Mouse (Mus musculus) neural tube, embryonic 12.5 days (tissue): ENCODE measurements around the gene Arhgap35. TPM values are rescaled to one million over a fixed set of nuclear protein-coding genes. Genes with fewer than 3 reads are reported as not detected.
"Not testable (repeated sequence)": the region's sequence is repeated elsewhere in the genome, so short reads cannot be mapped to it uniquely, and the experiment has no call there.

ENCODE experiments used
- ATAC-seq: fragments of 200-750 bp; cut with Nextera tagmentation; 2 replicates; pipeline ENCODE4 v1.8.0; 2017; ENCODE audit warnings: low read depth, mild to moderate bottlenecking, moderate TSS enrichment, moderate library complexity; ENCODE audit not compliant: low FRiP score
- H3K27ac ChIP-seq: fragments of 300-500 bp; sonication (generic); 2 replicates; pipeline ENCODE4 v1.5.1; 2016
- H3K27me3 ChIP-seq: fragments of 300-500 bp; sonication (generic); replicated peaks from 2 replicates; pipeline ENCODE4 v1.6.1; 2016; ENCODE audit warnings: mild to moderate bottlenecking
- H3K36me3 ChIP-seq: fragments of 300-500 bp; sonication (generic); 2 replicates; pipeline ENCODE4 v1.6.1; 2016; ENCODE audit warnings: mild to moderate bottlenecking
- H3K4me1 ChIP-seq: fragments of 300-500 bp; sonication (generic); 2 replicates; pipeline ENCODE4 v1.6.1; 2016
- H3K4me2 ChIP-seq: fragments of 300-500 bp; sonication (generic); replicated peaks from 2 replicates; pipeline ENCODE4 v1.6.1; 2016; ENCODE audit warnings: mild to moderate bottlenecking
- H3K4me3 ChIP-seq: fragments of 300-500 bp; sonication (generic); 2 replicates; pipeline ENCODE4 v1.5.1; 2016
- H3K9ac ChIP-seq: fragments of 300-500 bp; sonication (generic); 2 replicates; pipeline ENCODE4 v1.6.1; 2016; ENCODE audit warnings: mild to moderate bottlenecking
- H3K9me3 ChIP-seq: fragments of 300-500 bp; sonication (generic); 2 replicates; pipeline ENCODE4 v1.6.1; 2016; ENCODE audit warnings: mild to moderate bottlenecking
- WGBS: fragments of 180-500 bp; shearing (Covaris S2); methylation state at CpG from one replicate; pipeline ENCODE4 v1.1.7; 2016; 5-methylcytosine and 5-hydroxymethylcytosine counted together
- polyA plus RNA-seq: library from polyadenylated mRNA; unstranded; fragments of >200 nt; fragmentation: Nextera tagmentation; extraction: Ambion mirVana; gene quantifications from 2 replicates; pipeline ENCODE4 v1.2.1, GENCODE M21; 2016

The Arhgap35 gene
- 33.5 and 36.8 TPM in 2 replicates for polyA plus RNA-seq

DNA sequence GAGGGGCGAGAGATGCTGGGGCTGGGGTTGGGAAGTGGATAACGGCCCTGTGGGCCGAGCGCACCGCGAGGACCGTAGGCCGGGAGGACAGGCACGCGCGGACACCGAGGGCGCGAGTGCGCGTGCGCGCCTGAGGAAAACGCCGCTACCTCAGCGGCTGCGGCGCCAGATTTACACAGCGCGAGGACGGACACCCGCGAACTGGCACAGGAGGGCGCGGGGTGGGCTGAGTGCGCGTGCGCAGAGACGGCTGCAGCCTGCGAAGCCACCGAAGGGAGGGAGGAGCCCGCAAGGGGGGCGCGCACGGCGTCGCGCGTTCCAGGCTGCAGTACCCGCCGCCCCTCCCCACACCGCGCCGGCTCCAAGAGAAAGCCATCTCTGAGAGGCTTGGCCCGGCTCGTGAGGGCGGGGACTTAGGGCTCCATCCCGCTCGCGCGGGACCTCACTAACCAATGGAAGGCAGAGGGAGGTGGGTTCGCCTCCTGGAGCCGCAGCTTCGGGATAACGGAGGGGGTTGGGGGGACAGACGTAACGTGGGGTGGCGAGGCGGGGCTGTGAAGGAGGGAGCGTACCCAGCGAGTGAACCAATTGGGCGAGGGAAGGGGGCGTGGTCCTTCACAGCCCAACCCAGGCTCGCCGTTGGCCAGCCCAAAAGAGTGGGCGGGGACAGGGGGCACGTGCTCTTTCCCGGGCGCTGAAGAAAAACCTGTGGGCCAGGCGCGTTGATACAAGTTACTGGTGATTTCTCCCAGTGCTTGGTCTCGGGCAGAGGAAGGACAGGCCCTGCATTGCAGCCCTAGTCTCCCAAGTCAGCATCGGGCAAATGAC lies at the start of gene Arhgap35:
Gene Arhgap35 (minus strand): TSS at position 106 of the 828 bp plus-strand sequence.
- peak within 1 kb of the TSS; percentile 99 for H3K9ac ChIP-seq
- WGBS: under 1% methylated on average over 78 of the region's 78 CpGs
- H3K27me3 ChIP-seq: no peaks in the 10 kb centered on the region
- H3K27ac ChIP-seq: peak within 1 kb of the TSS; percentile 100
- H3K4me2 ChIP-seq: peak within 1 kb of the TSS; percentile 97
- H3K36me3 ChIP-seq: no peaks in the 10 kb centered on the region
- no peaks in the 10 kb centered on the region for H3K9me3 ChIP-seq
- H3K4me3 ChIP-seq: peak within 1 kb of the TSS; percentile 93
- peaks cover 45% of the 10 kb centered on the region for H3K4me1 ChIP-seq
- ATAC-seq: peak; percentile 97

DNA sequence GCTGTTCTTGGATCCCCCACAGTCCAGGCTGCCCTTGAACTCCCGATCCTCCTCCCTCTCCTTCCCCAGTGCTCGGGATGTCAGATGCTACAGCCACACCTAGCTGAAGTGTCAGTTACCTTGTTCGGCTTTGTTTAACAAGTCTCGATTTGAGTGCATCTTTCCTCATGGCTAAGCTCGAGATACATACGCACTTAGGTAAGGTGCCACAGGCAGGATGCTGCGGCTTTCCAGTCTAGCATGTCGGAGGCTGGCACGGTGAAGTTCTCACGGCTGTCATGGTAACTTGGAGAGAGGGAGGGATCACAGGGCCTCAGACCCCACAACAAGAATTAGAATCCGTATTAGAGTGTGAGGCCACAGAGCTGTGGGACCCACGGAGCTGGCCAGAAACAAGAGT lies 29.5 kb upstream of the Arhgap35 start:
- 77% methylated on average over 12 of the region's 12 CpGs for WGBS
- Histone ChIP-seq H3K36me3 (no peaks in the 10 kb centered on the region), H3K27me3 (no peaks in the 10 kb centered on the region), H3K4me3 (no peak overlapping the region), H3K9me3 (no peaks in the 10 kb centered on the region), H3K9ac (no peak overlapping the region), H3K27ac (no peak overlapping the region), H3K4me1 (no peaks in the 10 kb centered on the region), H3K4me2 (no peak overlapping the region)
- no peak for ATAC-seq

- not testable (repeated sequence) for H3K9me3 ChIP-seq, H3K4me3 ChIP-seq, H3K36me3 ChIP-seq, H3K9ac ChIP-seq, ATAC-seq, H3K4me1 ChIP-seq, H3K27me3 ChIP-seq, H3K27ac ChIP-seq, H3K4me2 ChIP-seq
- WGBS: 81% methylated on average over 4 of the region's 4 CpGs
Measured at GRCm38 (mm10) chr7:16643106-16643505, 28.3 kb upstream of the Arhgap35 start.

DNA sequence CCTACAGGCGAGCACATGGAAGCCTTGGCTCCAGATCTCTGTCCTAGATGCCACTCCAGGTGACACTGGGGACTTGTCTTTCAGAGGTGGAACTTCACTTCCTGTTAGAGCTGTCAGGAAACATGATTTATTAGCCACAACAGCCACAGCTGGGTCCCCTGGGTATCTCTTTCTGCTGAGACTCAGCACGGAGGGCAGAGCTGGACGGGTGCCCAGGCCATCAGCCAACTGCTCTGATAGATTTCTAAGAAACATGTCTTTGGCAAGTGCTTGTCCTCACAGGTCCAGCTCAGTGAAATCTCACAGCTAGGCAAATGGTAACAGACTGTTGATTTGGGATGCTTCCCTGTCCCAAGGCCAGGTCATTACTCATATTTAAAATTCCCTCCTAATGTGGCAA lies 24.2 kb upstream of the Arhgap35 start:
- Histone ChIP-seq H3K27me3 (no peaks in the 10 kb centered on the region), H3K27ac (no peak overlapping the region), H3K9me3 (no peaks in the 10 kb centered on the region), H3K9ac (no peak overlapping the region), H3K4me2 (no peak overlapping the region), H3K4me3 (no peak overlapping the region), H3K36me3 (no peaks in the 10 kb centered on the region), H3K4me1 (no peaks in the 10 kb centered on the region)
- no peak for ATAC-seq
- 78% methylated on average over 3 of the region's 3 CpGs for WGBS

DNA sequence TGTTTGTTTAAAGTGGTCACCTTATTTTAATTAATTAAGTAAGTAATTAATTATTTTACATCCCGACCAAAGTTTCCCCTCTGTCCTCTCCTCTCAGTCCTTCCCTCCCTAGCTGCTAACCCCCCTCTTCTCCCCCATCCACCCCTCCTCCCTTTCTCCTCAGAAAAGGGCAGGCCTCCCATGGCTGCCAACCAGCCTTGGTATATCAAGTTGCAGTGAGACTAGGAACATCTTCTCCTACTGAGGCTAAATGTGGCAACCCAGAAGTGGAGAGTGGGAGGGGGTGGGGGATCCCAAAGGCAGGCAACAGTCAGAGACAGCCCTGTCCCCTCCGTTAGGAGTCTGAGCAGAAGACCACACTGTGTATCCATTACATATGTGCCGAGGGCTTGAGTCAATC lies 20.3 kb upstream of the Arhgap35 start:
- H3K4me3 ChIP-seq: no peak overlapping the region

DNA sequence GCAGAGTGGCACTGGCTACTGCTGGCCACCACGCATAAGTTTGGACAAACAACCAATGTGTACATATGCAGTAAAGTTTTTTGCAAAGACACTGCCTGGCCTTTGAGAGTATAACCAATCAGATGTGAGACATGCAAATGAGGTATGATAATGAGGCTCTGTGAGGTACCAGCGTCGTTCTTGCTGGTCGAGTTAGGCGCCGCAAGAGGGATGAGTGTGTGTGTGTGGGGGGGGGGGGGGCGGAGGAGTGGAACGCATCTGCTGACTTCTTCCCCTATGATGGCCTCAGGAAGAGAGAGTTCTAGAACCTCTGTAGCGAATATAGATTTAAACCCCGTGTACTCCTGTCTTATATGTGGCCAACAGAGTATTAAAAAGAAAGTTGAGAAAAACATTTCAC lies 19.1 kb upstream of the Arhgap35 start:
- not testable (repeated sequence) for H3K36me3 ChIP-seq, H3K4me2 ChIP-seq, H3K9me3 ChIP-seq, H3K4me3 ChIP-seq, H3K27ac ChIP-seq, ATAC-seq, H3K9ac ChIP-seq, H3K27me3 ChIP-seq, H3K4me1 ChIP-seq
- WGBS: 15% methylated on average over 10 of the region's 10 CpGs

More for the DNA sequence above, 20.3 kb upstream of the Arhgap35 start:
- 70% methylated on average over 3 of the region's 3 CpGs for WGBS
- Histone ChIP-seq H3K36me3 (no peaks in the 10 kb centered on the region), H3K4me1 (no peaks in the 10 kb centered on the region), H3K9ac (no peak overlapping the region), H3K27me3 (no peaks in the 10 kb centered on the region), H3K4me2 (no peak overlapping the region), H3K9me3 (0 out of 2 replicates have a peak, but pooled peaks cover 3% of the 10 kb centered on the region), H3K27ac (no peak overlapping the region)
- ATAC-seq: no peak

DNA sequence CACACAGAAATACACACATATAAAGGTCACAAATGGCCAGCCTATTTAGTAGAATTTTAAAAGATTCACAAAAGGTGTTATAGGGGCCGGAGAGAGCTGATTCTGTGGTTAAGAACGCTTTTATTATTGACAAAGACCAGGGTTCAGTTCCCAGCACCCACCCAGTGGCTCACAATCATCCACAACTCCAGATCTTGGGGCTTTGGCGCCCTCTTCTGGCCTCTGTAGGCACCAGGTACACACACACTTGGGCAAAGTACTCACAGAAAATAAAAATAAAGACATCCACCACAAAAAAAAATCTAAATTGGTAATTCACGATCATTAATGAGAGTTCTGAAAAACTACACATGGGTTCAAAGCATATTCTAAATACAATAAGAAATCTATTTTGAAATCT lies 17.1 kb upstream of the Arhgap35 start:
- H3K4me2 ChIP-seq: no peak overlapping the region
- H3K4me3 ChIP-seq: no peak overlapping the region
- 0 out of 2 replicates have a peak, but pooled peaks cover 3% of the 10 kb centered on the region for H3K9me3 ChIP-seq
- WGBS: 70% methylated on average over 4 of the region's 4 CpGs
- H3K4me1 ChIP-seq: no peaks in the 10 kb centered on the region
- no peak for ATAC-seq
- no peaks in the 10 kb centered on the region for H3K36me3 ChIP-seq
- H3K27ac ChIP-seq: no peak overlapping the region
- no peaks in the 10 kb centered on the region for H3K27me3 ChIP-seq
- H3K9ac ChIP-seq: no peak overlapping the region

DNA sequence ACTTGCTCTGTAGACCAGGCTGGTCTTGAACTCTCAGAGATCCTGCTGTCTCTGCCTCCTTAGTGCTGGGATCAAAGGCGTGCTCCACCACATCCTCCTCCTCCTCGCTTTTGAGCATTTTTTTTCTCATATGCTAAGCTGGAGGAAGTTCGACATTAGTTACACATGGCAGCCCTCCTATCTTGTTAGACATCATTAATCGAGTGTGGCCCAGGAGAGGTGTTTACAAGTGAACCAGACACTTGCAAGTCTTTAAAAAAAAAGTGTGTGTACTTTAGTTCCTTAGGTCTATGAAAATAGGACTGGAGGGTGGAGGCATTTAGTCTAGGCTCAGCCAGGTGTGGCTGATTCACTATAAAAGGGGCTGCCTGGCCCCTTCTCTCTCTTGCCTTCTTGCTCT lies 16.2 kb upstream of the Arhgap35 start:
- Histone ChIP-seq H3K9me3 (0 out of 2 replicates have a peak, but pooled peaks cover 3% of the 10 kb centered on the region), H3K4me2 (no peak overlapping the region), H3K27me3 (no peaks in the 10 kb centered on the region), H3K27ac (no peak overlapping the region), H3K4me3 (no peak overlapping the region), H3K9ac (no peak overlapping the region), H3K36me3 (no peaks in the 10 kb centered on the region), H3K4me1 (no peaks in the 10 kb centered on the region)
- ATAC-seq: no peak
- 86% methylated on average over 4 of the region's 4 CpGs for WGBS

DNA sequence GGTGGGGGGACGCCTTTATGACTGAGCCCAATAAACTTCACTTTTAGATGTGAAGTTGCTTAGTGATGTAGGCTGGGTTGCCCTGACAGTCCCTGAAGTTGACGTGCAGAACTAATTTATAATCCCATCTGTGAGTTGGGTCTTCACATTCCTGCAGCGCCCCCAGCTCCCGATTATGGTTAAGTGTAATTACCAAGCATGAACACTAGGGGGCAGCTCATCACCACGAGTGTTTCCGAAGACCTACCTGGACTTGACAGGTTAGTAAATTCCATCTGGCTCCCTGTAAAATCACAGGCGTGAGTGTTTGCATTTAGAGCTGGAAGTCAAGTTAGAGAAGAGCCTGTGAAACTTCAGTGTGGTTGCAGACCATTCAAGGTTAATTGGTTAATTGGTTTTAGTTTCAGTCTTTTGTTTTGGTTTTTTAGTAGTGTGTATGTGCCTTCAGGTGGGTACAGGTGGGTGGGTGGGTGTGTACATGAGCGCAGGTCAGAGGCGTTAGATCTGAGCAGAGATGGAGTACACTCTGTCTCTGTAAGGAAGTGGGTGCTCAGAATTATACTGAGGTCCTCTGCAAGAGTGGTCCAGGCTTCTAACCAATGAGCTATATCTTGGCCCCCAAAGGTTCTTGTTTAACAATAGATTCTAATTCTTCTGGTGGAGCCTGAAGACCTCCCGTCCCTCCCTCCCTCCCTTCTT lies 15.0 kb upstream of the Arhgap35 start:
- Histone ChIP-seq H3K4me2 (no peak overlapping the region), H3K9ac (no peak overlapping the region), H3K9me3 (0 out of 2 replicates have a peak, but pooled peaks cover 3% of the 10 kb centered on the region), H3K4me3 (no peak overlapping the region), H3K4me1 (no peaks in the 10 kb centered on the region), H3K36me3 (no peaks in the 10 kb centered on the region), H3K27ac (no peak overlapping the region), H3K27me3 (no peaks in the 10 kb centered on the region)
- WGBS: 22% methylated on average over 10 of the region's 10 CpGs
- no peak for ATAC-seq

- H3K4me2 ChIP-seq: no peak overlapping the region
- peak; percentile 60; the same call in 1 of the 2 replicates for ATAC-seq
- no peak overlapping the region for H3K4me3 ChIP-seq
- no peaks in the 10 kb centered on the region for H3K36me3 ChIP-seq
- no peak overlapping the region for H3K9ac ChIP-seq
- no peak overlapping the region for H3K27ac ChIP-seq
- no peaks in the 10 kb centered on the region for H3K4me1 ChIP-seq
- WGBS: 35% methylated on average over 12 of the region's 12 CpGs
- 0 out of 2 replicates have a peak, but pooled peaks cover 3% of the 10 kb centered on the region for H3K9me3 ChIP-seq
- H3K27me3 ChIP-seq: no peaks in the 10 kb centered on the region
Measured at GRCm38 (mm10) chr7:16628096-16628771, 13.4 kb upstream of the Arhgap35 start.

DNA sequence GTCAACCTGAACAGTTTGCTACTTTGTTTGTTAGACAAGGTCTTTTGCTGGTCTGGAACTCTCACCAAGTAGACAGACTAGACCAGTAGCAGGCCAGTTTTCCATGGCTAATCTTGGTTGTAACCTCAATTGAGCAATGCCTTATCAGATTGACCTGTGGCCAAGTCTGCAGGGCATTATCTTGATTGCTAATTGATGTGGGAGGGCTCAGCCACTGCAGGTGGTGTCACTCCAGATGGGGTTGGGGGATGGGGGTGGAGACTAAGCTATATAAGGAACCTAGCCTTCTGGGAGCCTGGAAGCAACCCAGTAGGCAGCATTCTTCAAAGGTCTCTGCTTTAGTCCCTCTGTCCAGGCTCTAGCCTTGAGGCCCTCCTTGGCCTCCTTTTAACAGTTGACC lies 8.9 kb upstream of the Arhgap35 start:
- H3K4me3 ChIP-seq: no peak overlapping the region
- H3K9ac ChIP-seq: no peak overlapping the region
- H3K36me3 ChIP-seq: no peaks in the 10 kb centered on the region
- H3K4me1 ChIP-seq: peaks cover 3% of the 10 kb centered on the region; the same call in 1 of the 2 replicates
- H3K27me3 ChIP-seq: no peaks in the 10 kb centered on the region
- no peak for ATAC-seq
- no peak overlapping the region for H3K27ac ChIP-seq
- H3K4me2 ChIP-seq: no peak overlapping the region
- H3K9me3 ChIP-seq: no peaks in the 10 kb centered on the region

DNA sequence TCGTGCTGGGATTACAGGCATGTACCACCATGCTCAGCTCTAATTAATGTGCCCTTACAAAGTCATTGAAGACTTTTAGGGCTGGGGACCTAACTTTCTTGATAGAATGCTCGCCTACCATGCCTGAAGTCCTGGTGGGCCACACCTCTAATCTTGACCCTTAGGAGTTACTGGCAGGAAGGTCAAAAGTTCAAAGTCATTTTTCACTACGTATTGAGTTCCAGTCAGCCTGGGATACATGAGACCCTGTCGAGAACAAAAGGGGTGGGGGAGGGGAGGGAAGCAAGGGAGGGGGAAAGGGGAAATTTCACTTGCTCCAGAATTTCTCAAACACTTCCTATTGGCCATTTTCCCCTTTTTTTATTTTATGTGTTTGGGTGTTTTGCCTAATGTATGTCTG lies 8.3 kb upstream of the Arhgap35 start:
- 34% methylated on average over 4 of the region's 4 CpGs for WGBS

More for the DNA sequence above, 8.3 kb upstream of the Arhgap35 start:
- peaks cover 7% of the 10 kb centered on the region for H3K4me1 ChIP-seq
- no peaks in the 10 kb centered on the region for H3K9me3 ChIP-seq
- no peak overlapping the region for H3K9ac ChIP-seq
- H3K27ac ChIP-seq: no peak overlapping the region
- ATAC-seq: no peak
- H3K36me3 ChIP-seq: no peaks in the 10 kb centered on the region
- no peak overlapping the region for H3K4me3 ChIP-seq
- no peaks in the 10 kb centered on the region for H3K27me3 ChIP-seq
- H3K4me2 ChIP-seq: no peak overlapping the region
